Mouse (Mus musculus) left cerebral cortex, adult 2 months (tissue): ENCODE measurements at regions not wholly inside any gene's neighbourhood (a gene's known extent, or its start where the extent isn't known, plus 50 kb on each side); places are given as distances from the start of the nearest gene placed in this dataset.
A peak's percentile ranks its signal among the peaks of the same experiment; 100 is the strongest.
"Not testable (repeated sequence)": the region's sequence is repeated elsewhere in the genome, so short reads cannot be mapped to it uniquely, and the experiment has no call there.

Source experiments
- DNase-seq, 2 experiments: peaks; one replicate each; pipeline ENCODE4 v3.0.0; 2021 to 2022; ENCODE audit warnings: low spot score in 2 of 2, mixed read lengths in 1 of 2; ENCODE audit errors: extremely low spot score in 1 of 2
- H3K27ac ChIP-seq: fragments of 200-600 bp; 2 replicates; pipeline ENCODE4 v1.8.1; 2022
- H3K4me3 ChIP-seq: fragments of 200-600 bp; 2 replicates; pipeline ENCODE4 v1.8.1; 2022
- CTCF ChIP-seq: fragments of 200-600 bp; IDR thresholded peaks from 2 replicates; pipeline ENCODE4 v1.8.1; 2022; ENCODE audit warnings: antibody characterized with exemption, mild to moderate bottlenecking, moderate library complexity
- intact Hi-C: fragments of 180-260 bp; cut with DNase I; formaldehyde crosslinking; loops from one replicate; pipeline ENCODE4 v1.15.1; 2025

GRCm38 (mm10) chr17:9066633-9067032, 78.5 kb downstream of the 1700010I14Rik start:
- DNase-seq, intact Hi-C loops: not testable (repeated sequence)

GRCm38 (mm10) chr17:9068859-9069602, 80.9 kb downstream of the 1700010I14Rik start:
- no peak overlapping the region for H3K27ac ChIP-seq
- intact Hi-C loops = no loop called here
- DNase-seq = no peak
- no peak overlapping the region for H3K4me3 ChIP-seq
- TF ChIP-seq CTCF = no peak

More at GRCm38 (mm10) chr17:9066633-9067032, 78.5 kb downstream of the 1700010I14Rik start:
- H3K27ac ChIP-seq, H3K4me3 ChIP-seq: not testable (repeated sequence)

- H3K27ac ChIP-seq = no peak overlapping the region
- intact Hi-C loops = no loop called here
- no peak for TF ChIP-seq CTCF
- DNase-seq = no peak
- no peak overlapping the region for H3K4me3 ChIP-seq
Measured at GRCm38 (mm10) chr17:9083629-9084028, 95.5 kb downstream of the 1700010I14Rik start.

GRCm38 (mm10) chr17:9127866-9128265, 139.7 kb downstream of the 1700010I14Rik start:
- Histone ChIP-seq H3K4me3 (no peak overlapping the region), H3K27ac (no peak overlapping the region)
- TF ChIP-seq CTCF = no peak
- no peak for DNase-seq
- intact Hi-C loops = no loop called here

GRCm38 (mm10) chr17:9145605-9146223, 157.6 kb downstream of the 1700010I14Rik start:
- DNase-seq = no peak
- intact Hi-C loops = no loop called here
- TF ChIP-seq CTCF = peak; percentile 39
- no peak overlapping the region for H3K4me3 ChIP-seq
- no peak overlapping the region for H3K27ac ChIP-seq

- peak; percentile 37 for TF ChIP-seq CTCF
- intact Hi-C loops = no loop called here
- H3K4me3 ChIP-seq = no peak overlapping the region
- H3K27ac ChIP-seq = no peak overlapping the region
- no peak for DNase-seq
Measured at GRCm38 (mm10) chr17:9150654-9151053, 162.5 kb downstream of the 1700010I14Rik start.

GRCm38 (mm10) chr17:9162148-9162547, 174.0 kb downstream of the 1700010I14Rik start:
- no peak for TF ChIP-seq CTCF
- DNase-seq = no peak
- no peak overlapping the region for H3K27ac ChIP-seq
- intact Hi-C loops = loop anchor here (10.0 kb wide), 1 partner anchor 1333 kb away; no protein-coding TSS in a partner anchor
- no peak overlapping the region for H3K4me3 ChIP-seq

- TF ChIP-seq CTCF = no peak
- intact Hi-C loops = loop anchor here (10.0 kb wide), 1 partner anchor 1332 kb away; no protein-coding TSS in a partner anchor
- DNase-seq = no peak
- Histone ChIP-seq H3K27ac (no peak overlapping the region), H3K4me3 (no peak overlapping the region)
Measured at GRCm38 (mm10) chr17:9162676-9163075, 174.5 kb downstream of the 1700010I14Rik start.

GRCm38 (mm10) chr17:9163285-9163684, 175.2 kb downstream of the 1700010I14Rik start:
- H3K4me3 ChIP-seq = no peak overlapping the region
- no peak for TF ChIP-seq CTCF
- no peak overlapping the region for H3K27ac ChIP-seq
- intact Hi-C loops = loop anchor here (10.0 kb wide), 1 partner anchor 1332 kb away; no protein-coding TSS in a partner anchor
- no peak for DNase-seq

GRCm38 (mm10) chr17:9164501-9164900, 176.4 kb downstream of the 1700010I14Rik start:
- no peak for DNase-seq
- intact Hi-C loops = loop anchor here (10.0 kb wide), 1 partner anchor 1330 kb away; no protein-coding TSS in a partner anchor
- Histone ChIP-seq H3K4me3 (no peak overlapping the region), H3K27ac (no peak overlapping the region)
- TF ChIP-seq CTCF = no peak

- peak; percentile 77 for TF ChIP-seq CTCF
- Histone ChIP-seq H3K4me3 (peak overlapping the region; percentile 58), H3K27ac (peak overlapping the region; percentile 81)
- DNase-seq = peak; percentile 62 to 70
- intact Hi-C loops = loop anchor here (1.0 to 10.0 kb wide), 5 partner anchors 136 to 1328 kb away; no protein-coding TSS in a partner anchor
Measured at GRCm38 (mm10) chr17:9167161-9167560, 179.0 kb downstream of the 1700010I14Rik start.

- no peak for TF ChIP-seq CTCF
- peak; percentile 27 to 28 for DNase-seq
- Histone ChIP-seq H3K27ac (peak overlapping the region; percentile 81), H3K4me3 (peak overlapping the region; percentile 58)
- intact Hi-C loops = loop anchor here (1.0 to 10.0 kb wide), 7 partner anchors 136 to 1327 kb away; partner anchors contain the start of gene Qk
Measured at GRCm38 (mm10) chr17:9167571-9168201, 179.6 kb downstream of the 1700010I14Rik start.
